Mouse (Mus musculus): ENCODE measurements at regions not wholly inside any gene's neighbourhood (a gene's known extent, or its start where the extent isn't known, plus 50 kb on each side); places are given as distances from the start of the nearest gene placed in this dataset.

GRCm38 (mm10) chr14:16964717-16965391 is 145.9 kb upstream of the Rarb start:
- H3K4me3 ChIP-seq (ENCODE audit: low read depth, low read length): no peak overlapping the region
- H3K4me2 ChIP-seq (ENCODE audit: low read depth, low read length, severe bottlenecking): no peak overlapping the region
- H3K4me1 ChIP-seq (replicated peaks; ENCODE audit: control insufficient read depth, insufficient read depth, low read length): no peaks in the 10 kb centered on the region
- WGBS: 72% methylated on average over 2 of the region's 2 CpGs
- ATAC-seq (replicated peaks; ENCODE audit: low FRiP score) (no peak), DNase-seq (ENCODE audit: low spot score) (no peak)
- no peaks in the 10 kb centered on the region for H3K27me3 ChIP-seq (ENCODE audit: control insufficient read depth, insufficient read depth, low read length)
- no peak overlapping the region for H3K9ac ChIP-seq (ENCODE audit: low read length)
- H3K36me3 ChIP-seq (ENCODE audit: control insufficient read depth, insufficient read depth, low read length): no peaks in the 10 kb centered on the region
- H3K9me3 ChIP-seq (ENCODE audit: control insufficient read depth, low read length): no peaks in the 10 kb centered on the region
- no peak overlapping the region for H3K27ac ChIP-seq (ENCODE audit: low read depth, low read length)

DNA sequence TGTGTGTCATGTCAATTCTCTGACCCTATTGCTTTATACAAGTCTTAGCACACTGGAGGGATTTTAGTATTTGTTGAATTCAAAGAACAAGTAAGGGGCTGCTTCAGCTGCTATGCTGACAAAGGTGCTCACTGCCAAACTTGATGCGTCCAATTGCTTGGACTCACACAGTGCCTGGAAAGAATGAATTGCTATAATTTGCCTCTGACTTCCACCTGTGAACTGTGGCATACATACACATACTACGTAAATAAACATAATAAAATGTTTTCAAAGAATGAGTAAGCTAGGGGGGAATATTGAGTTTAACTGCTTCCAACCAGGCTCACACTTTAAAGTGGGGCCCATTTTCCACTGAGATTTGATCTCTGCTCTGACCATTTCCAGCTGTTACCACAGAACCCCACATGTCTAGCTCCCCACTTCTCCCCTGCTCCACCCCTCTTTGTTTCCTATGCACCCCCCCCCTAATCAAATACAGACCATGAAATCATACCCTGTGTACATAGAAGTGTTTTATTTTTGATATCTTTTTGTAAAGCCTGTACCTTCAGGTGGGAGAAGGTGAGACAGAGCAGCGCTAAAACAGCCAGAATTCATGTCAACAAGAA is 143.4 kb upstream of the Rarb start:
- no peaks in the 10 kb centered on the region for H3K9me3 ChIP-seq (ENCODE audit: control insufficient read depth, low read length)
- no peaks in the 10 kb centered on the region for H3K27me3 ChIP-seq (ENCODE audit: control insufficient read depth, insufficient read depth, low read length)
- no peaks in the 10 kb centered on the region for H3K36me3 ChIP-seq (ENCODE audit: control insufficient read depth, insufficient read depth, low read length)
- H3K4me3 ChIP-seq (ENCODE audit: low read depth, low read length): no peak overlapping the region
- DNase-seq (ENCODE audit: low spot score): no peak
- no peak for ATAC-seq (replicated peaks; ENCODE audit: low FRiP score)
- H3K9ac ChIP-seq (ENCODE audit: low read length): no peak overlapping the region
- WGBS: 74% methylated on average over 3 of the region's 3 CpGs
- no peaks in the 10 kb centered on the region for H3K4me1 ChIP-seq (replicated peaks; ENCODE audit: control insufficient read depth, insufficient read depth, low read length)
- no peak overlapping the region for H3K27ac ChIP-seq (ENCODE audit: low read depth, low read length)
- no peak overlapping the region for H3K4me2 ChIP-seq (ENCODE audit: low read depth, low read length, severe bottlenecking)

- 69% methylated on average over 3 of the region's 3 CpGs for WGBS
- no peak for DNase-seq (ENCODE audit: low spot score)
These were observed 138.8 kb upstream of the Rarb start for GRCm38 (mm10) chr14:16957802-16958201.

DNA sequence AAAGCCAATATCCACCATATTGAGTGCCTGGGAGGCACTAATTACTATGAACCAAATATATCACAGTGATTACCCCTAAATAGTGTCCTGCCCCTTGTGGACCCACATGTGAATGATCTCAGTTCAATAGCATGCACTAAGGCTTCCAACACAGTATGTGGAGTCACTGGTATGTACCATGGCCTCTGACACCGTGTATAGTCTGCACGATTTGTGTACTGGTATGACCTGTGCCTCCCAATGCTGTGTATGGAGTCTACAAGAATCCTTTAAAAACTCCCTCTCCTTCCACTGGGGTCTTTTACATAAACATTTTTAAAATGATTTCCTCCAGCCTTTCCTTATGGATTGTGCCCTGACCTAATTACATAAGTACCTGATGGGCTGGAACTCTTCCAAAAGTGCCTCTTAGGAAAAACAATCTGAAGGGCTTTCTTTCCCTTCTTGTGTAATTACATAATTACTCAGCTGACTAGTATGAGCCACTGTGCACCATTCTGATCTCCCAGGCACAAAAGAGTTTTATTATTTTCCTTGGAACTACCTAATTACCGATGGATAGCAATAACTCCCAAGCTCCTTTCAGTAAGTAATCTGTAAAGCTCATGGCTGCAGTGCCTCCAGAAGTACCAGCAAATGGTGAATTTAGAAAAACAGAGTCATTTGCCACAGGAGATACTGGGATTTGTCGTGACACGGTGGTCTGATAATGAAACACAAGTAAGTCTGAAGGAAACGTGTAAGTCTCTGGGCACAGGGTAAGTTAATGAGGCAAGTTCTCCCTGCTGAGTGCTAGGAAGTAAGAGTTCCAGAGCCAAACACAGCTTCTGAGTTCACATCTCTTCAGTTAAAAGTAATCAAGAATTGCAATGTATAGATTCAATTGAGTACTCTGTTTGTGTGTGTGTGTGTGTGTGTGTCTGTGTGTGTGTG is 135.8 kb upstream of the Rarb start:
- H3K27ac ChIP-seq (ENCODE audit: low read depth, low read length): no peak overlapping the region
- H3K36me3 ChIP-seq (ENCODE audit: control insufficient read depth, insufficient read depth, low read length): no peaks in the 10 kb centered on the region
- ATAC-seq (replicated peaks; ENCODE audit: low FRiP score): peak; percentile 71
- H3K9ac ChIP-seq (ENCODE audit: low read length): no peak overlapping the region
- no peaks in the 10 kb centered on the region for H3K4me1 ChIP-seq (replicated peaks; ENCODE audit: control insufficient read depth, insufficient read depth, low read length)
- H3K4me3 ChIP-seq (ENCODE audit: low read depth, low read length): no peak overlapping the region
- no peak for DNase-seq (ENCODE audit: low spot score)
- no peaks in the 10 kb centered on the region for H3K9me3 ChIP-seq (ENCODE audit: control insufficient read depth, low read length)
- 67% methylated on average over 6 of the region's 6 CpGs for WGBS
- no peak overlapping the region for H3K4me2 ChIP-seq (ENCODE audit: low read depth, low read length, severe bottlenecking)
- no peaks in the 10 kb centered on the region for H3K27me3 ChIP-seq (ENCODE audit: control insufficient read depth, insufficient read depth, low read length)

More at GRCm38 (mm10) chr14:16957802-16958201, 138.8 kb upstream of the Rarb start:
- ATAC-seq (replicated peaks; ENCODE audit: low FRiP score): no peak
- Histone ChIP-seq H3K9me3 (ENCODE audit: control insufficient read depth, low read length) (no peaks in the 10 kb centered on the region), H3K27me3 (ENCODE audit: control insufficient read depth, insufficient read depth, low read length) (no peaks in the 10 kb centered on the region), H3K4me1 (replicated peaks; ENCODE audit: control insufficient read depth, insufficient read depth, low read length) (no peaks in the 10 kb centered on the region), H3K27ac (ENCODE audit: low read depth, low read length) (no peak overlapping the region), H3K9ac (ENCODE audit: low read length) (no peak overlapping the region), H3K4me3 (ENCODE audit: low read depth, low read length) (no peak overlapping the region), H3K4me2 (ENCODE audit: low read depth, low read length, severe bottlenecking) (no peak overlapping the region), H3K36me3 (ENCODE audit: control insufficient read depth, insufficient read depth, low read length) (no peaks in the 10 kb centered on the region)

- Histone ChIP-seq H3K4me1 (replicated peaks; ENCODE audit: control insufficient read depth, insufficient read depth, low read length) (no peaks in the 10 kb centered on the region), H3K4me3 (ENCODE audit: low read depth, low read length) (no peak overlapping the region), H3K27ac (ENCODE audit: low read depth, low read length) (no peak overlapping the region), H3K9ac (ENCODE audit: low read length) (no peak overlapping the region), H3K27me3 (ENCODE audit: control insufficient read depth, insufficient read depth, low read length) (no peaks in the 10 kb centered on the region), H3K9me3 (ENCODE audit: control insufficient read depth, low read length) (no peaks in the 10 kb centered on the region), H3K4me2 (ENCODE audit: low read depth, low read length, severe bottlenecking) (no peak overlapping the region), H3K36me3 (ENCODE audit: control insufficient read depth, insufficient read depth, low read length) (no peaks in the 10 kb centered on the region)
- 83% methylated on average over 1 of the region's 1 CpGs for WGBS
- ATAC-seq (replicated peaks; ENCODE audit: low FRiP score) (no peak), DNase-seq (ENCODE audit: low spot score) (no peak)
These were observed 129.8 kb upstream of the Rarb start for GRCm38 (mm10) chr14:16948736-16949135.

DNA sequence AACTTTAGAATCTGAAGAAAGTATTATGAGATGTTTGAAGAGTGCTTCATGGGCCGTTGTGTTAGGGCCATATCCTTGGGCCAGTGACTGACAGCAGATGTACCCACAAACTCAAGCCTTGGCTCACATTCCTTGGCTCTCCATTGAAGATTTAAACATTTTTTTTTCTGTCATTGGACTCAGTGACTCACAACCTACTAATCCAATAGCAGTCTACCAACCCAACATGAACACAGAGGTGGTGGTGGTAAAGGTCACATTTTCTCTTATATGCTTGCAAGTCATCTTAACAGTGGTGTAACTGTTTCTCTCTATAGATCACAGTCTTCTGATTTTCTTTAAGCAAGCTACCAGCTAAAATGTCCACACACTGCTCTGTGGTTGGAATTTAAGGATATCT is 125.5 kb upstream of the Rarb start:
- Histone ChIP-seq H3K4me2 (ENCODE audit: low read depth, low read length, severe bottlenecking) (no peak overlapping the region), H3K4me1 (replicated peaks; ENCODE audit: control insufficient read depth, insufficient read depth, low read length) (no peaks in the 10 kb centered on the region), H3K9ac (ENCODE audit: low read length) (no peak overlapping the region), H3K36me3 (ENCODE audit: control insufficient read depth, insufficient read depth, low read length) (no peaks in the 10 kb centered on the region), H3K27me3 (ENCODE audit: control insufficient read depth, insufficient read depth, low read length) (no peaks in the 10 kb centered on the region), H3K4me3 (ENCODE audit: low read depth, low read length) (no peak overlapping the region), H3K27ac (ENCODE audit: low read depth, low read length) (no peak overlapping the region), H3K9me3 (ENCODE audit: control insufficient read depth, low read length) (no peaks in the 10 kb centered on the region)
- DNase-seq (ENCODE audit: low spot score) (no peak), ATAC-seq (replicated peaks; ENCODE audit: low FRiP score) (no peak)
- 96% methylated on average over 1 of the region's 1 CpGs for WGBS

DNA sequence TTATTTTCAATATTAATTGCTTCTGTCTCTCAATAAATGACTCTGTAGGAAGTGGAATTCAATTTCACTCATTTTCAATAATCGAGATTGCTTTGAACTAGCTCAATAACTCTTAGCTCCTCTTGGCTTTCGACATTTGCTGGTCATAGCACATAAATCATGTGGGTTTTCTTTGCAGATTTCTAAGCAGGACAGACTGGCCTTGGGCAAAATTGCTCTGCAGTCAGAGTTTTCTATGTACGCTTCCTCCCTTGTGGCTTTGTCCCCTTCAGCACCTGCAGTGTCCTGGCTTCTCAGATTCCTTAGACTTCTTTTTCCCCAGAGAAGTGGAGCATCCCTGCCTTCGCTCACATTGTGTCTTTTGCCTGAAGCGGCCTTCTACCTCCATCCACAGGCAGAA is 124.6 kb upstream of the Rarb start:
- no peaks in the 10 kb centered on the region for H3K4me1 ChIP-seq (replicated peaks; ENCODE audit: control insufficient read depth, insufficient read depth, low read length)
- no peaks in the 10 kb centered on the region for H3K27me3 ChIP-seq (ENCODE audit: control insufficient read depth, insufficient read depth, low read length)
- no peak overlapping the region for H3K4me2 ChIP-seq (ENCODE audit: low read depth, low read length, severe bottlenecking)
- H3K9me3 ChIP-seq (ENCODE audit: control insufficient read depth, low read length): no peaks in the 10 kb centered on the region
- H3K27ac ChIP-seq (ENCODE audit: low read depth, low read length): no peak overlapping the region
- ATAC-seq (replicated peaks; ENCODE audit: low FRiP score) (no peak), DNase-seq (ENCODE audit: low spot score) (no peak)
- no peaks in the 10 kb centered on the region for H3K36me3 ChIP-seq (ENCODE audit: control insufficient read depth, insufficient read depth, low read length)
- 86% methylated on average over 5 of the region's 5 CpGs for WGBS
- H3K9ac ChIP-seq (ENCODE audit: low read length): no peak overlapping the region
- H3K4me3 ChIP-seq (ENCODE audit: low read depth, low read length): no peak overlapping the region

DNA sequence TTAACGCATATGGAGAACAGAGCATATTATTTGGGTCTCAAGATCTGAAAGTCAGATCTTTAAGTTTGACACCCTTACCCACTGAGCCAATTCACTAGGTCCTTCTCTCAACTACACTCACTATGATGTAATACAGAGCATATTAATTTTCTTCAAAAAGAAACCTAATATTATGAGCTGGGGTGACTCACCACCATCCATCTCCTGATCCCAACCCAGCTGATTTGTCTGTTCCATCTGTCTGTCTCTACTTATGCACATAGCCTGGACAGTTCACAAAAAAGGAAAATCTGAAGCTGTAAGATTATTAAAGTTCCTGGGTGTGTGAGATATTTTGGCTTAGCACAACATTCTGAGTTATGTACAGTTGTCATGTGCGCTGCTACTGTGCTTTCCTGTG is 108.2 kb upstream of the Rarb start:
- H3K36me3 ChIP-seq (ENCODE audit: control insufficient read depth, insufficient read depth, low read length): no peaks in the 10 kb centered on the region
- no peak for ATAC-seq (replicated peaks; ENCODE audit: low FRiP score)
- no peaks in the 10 kb centered on the region for H3K4me1 ChIP-seq (replicated peaks; ENCODE audit: control insufficient read depth, insufficient read depth, low read length)
- H3K9ac ChIP-seq (ENCODE audit: low read length): no peak overlapping the region
- WGBS: 89% methylated on average over 2 of the region's 2 CpGs
- no peaks in the 10 kb centered on the region for H3K27me3 ChIP-seq (ENCODE audit: control insufficient read depth, insufficient read depth, low read length)
- DNase-seq (ENCODE audit: low spot score): no peak
- H3K4me2 ChIP-seq (ENCODE audit: low read depth, low read length, severe bottlenecking): no peak overlapping the region
- H3K9me3 ChIP-seq (ENCODE audit: control insufficient read depth, low read length): no peaks in the 10 kb centered on the region
- no peak overlapping the region for H3K27ac ChIP-seq (ENCODE audit: low read depth, low read length)
- no peak overlapping the region for H3K4me3 ChIP-seq (ENCODE audit: low read depth, low read length)
